Mouse (Mus musculus) limb, embryonic 10.5 days (tissue): Measurements from ENCODE around the gene Tbc1d20. TPM values are rescaled to one million over a fixed set of nuclear protein-coding genes. Genes with fewer than 3 reads are reported as not detected.
"Not testable (repeated sequence)": the region's sequence is repeated elsewhere in the genome, so short reads cannot be mapped to it uniquely, and the experiment has no call there.

Experiments used
- DNase-seq: peaks from one replicate; pipeline ENCODE4 v3.0.0-alpha.2; 2017; ENCODE audit warnings: low spot score
- H3K27ac ChIP-seq: fragments of 300-500 bp; sonication (generic); 2 replicates; pipeline ENCODE4 v1.5.1; 2016; ENCODE audit warnings: mild to moderate bottlenecking
- H3K27me3 ChIP-seq: fragments of 300-500 bp; sonication (generic); 2 replicates; pipeline ENCODE4 v1.6.1; 2016; ENCODE audit warnings: low read depth, mild to moderate bottlenecking; ENCODE audit not compliant: poor library complexity, severe bottlenecking
- H3K36me3 ChIP-seq: fragments of 300-500 bp; sonication (generic); 2 replicates; pipeline ENCODE4 v1.6.1; 2016; ENCODE audit warnings: mild to moderate bottlenecking, moderate library complexity
- H3K4me1 ChIP-seq: fragments of 300-500 bp; sonication (generic); 2 replicates; pipeline ENCODE4 v1.6.1; 2016
- H3K4me3 ChIP-seq: fragments of 300-500 bp; sonication (generic); 2 replicates; pipeline ENCODE4 v1.5.1; 2016; ENCODE audit warnings: mild to moderate bottlenecking, moderate library complexity
- H3K9me3 ChIP-seq: fragments of 300-500 bp; sonication (generic); replicated peaks from 2 replicates; pipeline ENCODE4 v1.6.1; 2016; ENCODE audit warnings: mild to moderate bottlenecking
- WGBS: fragments of 180-500 bp; shearing (Covaris S2); methylation state at CpG from one replicate; pipeline ENCODE4 v1.1.7; 2016; 5-methylcytosine and 5-hydroxymethylcytosine counted together
- polyA plus RNA-seq: library from polyadenylated mRNA; unstranded; fragments of >200 nt; fragmentation: Nextera tagmentation; extraction: Ambion mirVana; gene quantifications from 2 replicates; pipeline ENCODE4 v1.2.1, GENCODE M21; 2016

Gene Tbc1d20
- 31.2 and 37.1 TPM in 2 replicates for polyA plus RNA-seq

DNA sequence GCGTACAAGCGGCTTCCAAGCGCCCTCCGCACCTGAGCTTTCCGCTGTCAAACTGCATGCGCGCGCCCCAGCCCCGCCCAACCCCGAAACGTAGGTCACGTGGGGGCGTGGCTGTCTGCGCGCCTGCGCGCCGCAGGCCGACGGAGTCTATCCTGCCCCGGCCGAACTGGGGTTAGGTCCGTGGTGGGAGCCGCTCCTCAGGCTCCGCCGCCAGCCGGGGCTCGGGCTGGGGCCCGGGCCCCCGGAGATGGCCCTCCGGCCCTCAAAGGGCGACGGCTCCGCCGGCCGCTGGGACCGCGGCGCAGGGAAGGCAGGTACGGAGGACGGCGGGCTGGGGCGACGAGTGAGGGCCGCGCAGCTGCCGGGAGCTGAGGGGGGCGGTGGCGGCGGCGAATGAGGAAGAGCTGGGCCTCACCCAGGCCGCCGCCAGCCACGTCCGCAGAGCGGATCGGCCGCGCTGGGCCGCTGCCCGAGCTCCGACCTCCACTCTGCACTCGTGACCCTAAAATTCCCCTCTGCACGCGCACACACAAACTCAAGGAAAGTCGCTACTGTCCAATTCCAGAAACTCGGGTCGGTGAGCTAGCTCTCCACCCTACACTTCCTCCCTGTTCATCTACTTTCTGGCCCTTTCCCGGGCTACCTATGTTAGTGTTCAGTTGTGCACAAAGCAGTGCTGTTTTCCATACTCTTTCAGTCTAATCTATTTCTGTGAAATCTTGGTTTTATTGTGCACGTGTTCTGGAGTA is at the start of gene Tbc1d20:
Gene Tbc1d20 (plus strand): TSS at position 102 of the 749 bp plus-strand sequence.
- no peaks in the 10 kb centered on the region for H3K9me3 ChIP-seq
- H3K27ac ChIP-seq = peak within 1 kb of the TSS; percentile 94
- peak; percentile 92 for DNase-seq
- no peaks in the 10 kb centered on the region for H3K27me3 ChIP-seq
- H3K4me3 ChIP-seq = peak within 1 kb of the TSS; percentile 97
- under 1% methylated on average over 70 of the region's 70 CpGs for WGBS
- H3K36me3 ChIP-seq = peaks cover 6% of the 10 kb centered on the region; the same call in 1 of the 2 replicates
- H3K4me1 ChIP-seq = peaks cover 21% of the 10 kb centered on the region

DNA sequence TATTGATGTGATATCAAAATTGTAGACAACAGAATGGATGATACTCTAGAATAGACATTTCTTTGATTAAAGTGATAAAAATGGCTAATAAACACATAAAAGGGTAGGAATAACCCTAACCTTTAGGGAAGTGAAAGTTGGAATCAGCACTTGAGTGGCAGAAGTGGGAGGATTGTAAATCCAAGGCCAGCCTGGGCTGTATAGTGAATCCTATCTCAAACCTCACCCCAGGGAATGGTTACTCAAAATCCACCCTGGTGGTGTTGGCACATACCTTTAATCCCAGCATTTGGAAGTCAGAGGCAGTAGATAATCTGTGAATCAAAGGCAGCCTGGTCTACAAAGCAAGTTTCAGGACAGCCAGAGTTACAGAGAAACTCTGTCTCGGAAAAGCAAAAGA is 46.4 kb upstream of the Tbc1d20 start:
- WGBS = 94% methylated on average over 1 of the region's 1 CpGs
- DNase-seq = no peak
- no peaks in the 10 kb centered on the region for H3K27me3 ChIP-seq
- no peak overlapping the region for H3K27ac ChIP-seq
- no peak overlapping the region for H3K4me3 ChIP-seq
- peaks cover 43% of the 10 kb centered on the region for H3K36me3 ChIP-seq
- H3K4me1 ChIP-seq = no peaks in the 10 kb centered on the region
- H3K9me3 ChIP-seq = no peaks in the 10 kb centered on the region

DNA sequence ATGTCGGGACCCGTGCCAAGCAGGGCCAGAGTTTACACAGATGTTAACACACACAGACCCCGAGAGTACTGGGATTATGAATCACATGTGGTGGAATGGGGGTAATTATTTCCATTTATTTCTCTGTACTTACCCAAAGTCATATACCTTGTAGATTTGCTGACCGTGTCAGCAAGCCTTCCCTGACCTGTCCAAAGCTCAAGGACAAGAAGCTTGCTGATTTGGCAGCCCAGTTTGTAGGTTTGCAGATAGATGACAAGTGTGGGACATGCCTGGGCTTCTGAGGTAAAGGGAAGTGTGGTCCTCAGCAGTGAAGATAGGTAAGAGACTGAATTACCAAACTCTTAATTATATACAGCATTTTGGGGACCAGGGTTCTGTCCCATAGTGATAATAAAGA is 43.1 kb upstream of the Tbc1d20 start:
- no peak for DNase-seq
- Histone ChIP-seq H3K4me3 (no peak overlapping the region), H3K27ac (no peak overlapping the region), H3K4me1 (no peaks in the 10 kb centered on the region), H3K36me3 (peaks cover 54% of the 10 kb centered on the region), H3K9me3 (no peaks in the 10 kb centered on the region), H3K27me3 (no peaks in the 10 kb centered on the region)
- WGBS = 84% methylated on average over 4 of the region's 4 CpGs

DNA sequence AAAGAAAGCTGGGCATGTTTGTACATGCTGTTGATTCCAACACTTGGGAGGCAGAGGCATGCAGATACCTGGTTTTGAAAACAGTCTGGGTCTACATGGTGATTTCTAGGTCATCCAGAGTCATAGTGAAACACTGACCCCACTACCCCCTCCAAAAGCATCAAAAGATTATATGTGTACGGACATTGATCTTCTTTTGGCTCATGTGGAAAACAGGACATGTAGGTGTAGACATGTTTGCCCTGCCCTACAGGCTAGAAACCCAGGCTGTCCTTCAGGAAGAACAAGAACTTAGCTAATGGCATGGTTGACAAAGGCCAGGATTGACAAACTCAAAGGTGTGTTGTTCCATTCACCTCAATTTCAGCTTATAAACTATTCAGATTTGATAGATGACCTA is 33.9 kb upstream of the Tbc1d20 start:
- no peak for DNase-seq
- H3K27me3 ChIP-seq = no peaks in the 10 kb centered on the region
- H3K36me3 ChIP-seq = peaks cover 85% of the 10 kb centered on the region
- WGBS = 95% methylated on average over 1 of the region's 1 CpGs
- H3K4me1 ChIP-seq = no peaks in the 10 kb centered on the region
- H3K27ac ChIP-seq = no peak overlapping the region
- no peaks in the 10 kb centered on the region for H3K9me3 ChIP-seq
- no peak overlapping the region for H3K4me3 ChIP-seq

DNA sequence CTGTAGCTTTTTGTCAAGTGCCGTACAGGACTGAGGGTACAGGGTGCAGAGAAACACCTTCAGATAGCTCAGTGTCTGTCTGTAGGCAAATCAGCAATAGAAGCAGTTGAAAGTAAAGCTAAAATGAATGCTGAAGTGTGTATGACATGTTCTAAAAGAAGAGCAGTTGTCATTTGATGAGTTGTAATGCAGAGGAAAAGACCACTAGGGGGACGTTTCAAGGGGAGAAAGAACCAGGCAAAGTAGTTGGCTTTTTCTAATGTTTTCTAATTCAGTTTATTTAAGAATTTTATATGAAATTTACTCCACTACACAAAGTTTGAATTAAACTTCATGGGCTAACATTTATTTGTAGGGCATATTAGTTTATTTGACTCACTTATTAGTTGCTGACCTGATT is 20.0 kb upstream of the Tbc1d20 start:
- H3K4me1 ChIP-seq = no peaks in the 10 kb centered on the region
- DNase-seq = no peak
- H3K27ac ChIP-seq = no peak overlapping the region
- H3K4me3 ChIP-seq = no peak overlapping the region
- H3K36me3 ChIP-seq = peaks cover 89% of the 10 kb centered on the region
- no peaks in the 10 kb centered on the region for H3K27me3 ChIP-seq
- 84% methylated on average over 2 of the region's 2 CpGs for WGBS
- no peaks in the 10 kb centered on the region for H3K9me3 ChIP-seq

DNA sequence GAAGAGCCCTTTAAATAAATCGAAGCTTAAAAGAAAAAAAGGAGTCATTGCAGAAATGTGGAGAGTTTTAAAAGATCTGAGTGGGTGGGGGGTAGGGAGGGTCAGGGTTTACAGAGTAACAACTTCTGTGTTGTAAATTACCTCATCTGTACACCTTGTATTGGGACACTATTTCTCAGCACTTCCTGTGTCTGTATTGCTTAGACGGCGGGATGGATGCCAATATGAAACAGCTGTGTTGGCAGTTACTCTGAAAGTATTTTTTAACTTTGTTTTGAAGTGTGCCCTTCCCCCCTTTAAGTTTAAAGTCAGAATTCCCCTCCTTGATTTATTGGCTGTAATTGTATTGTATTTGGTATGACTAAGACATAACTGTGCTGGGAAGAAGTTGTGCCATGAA is 12.2 kb upstream of the Tbc1d20 start:
- no peaks in the 10 kb centered on the region for H3K4me1 ChIP-seq
- WGBS = 86% methylated on average over 3 of the region's 3 CpGs
- H3K9me3 ChIP-seq = no peaks in the 10 kb centered on the region
- no peaks in the 10 kb centered on the region for H3K27me3 ChIP-seq
- H3K36me3 ChIP-seq = peaks cover 85% of the 10 kb centered on the region
- DNase-seq = no peak
- H3K27ac ChIP-seq = no peak overlapping the region
- H3K4me3 ChIP-seq = no peak overlapping the region

DNA sequence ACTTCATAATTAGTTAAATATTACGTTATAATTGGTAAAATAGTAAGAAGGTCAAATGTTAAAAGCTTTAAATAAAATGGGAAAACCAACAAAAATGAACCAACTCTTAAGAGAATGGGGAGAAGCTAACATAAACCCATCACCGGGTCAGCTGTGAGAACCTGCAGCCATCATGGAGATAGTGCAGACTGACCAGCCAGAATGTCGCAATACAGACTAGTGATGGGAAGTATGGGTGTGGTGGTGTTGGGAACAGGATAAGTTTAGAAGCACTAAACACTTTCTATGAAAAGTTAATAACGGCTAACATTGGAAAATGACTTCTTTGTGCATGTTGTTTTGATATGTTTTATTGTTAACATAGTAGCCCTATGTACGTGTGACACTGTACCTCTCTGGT is 6.1 kb upstream of the Tbc1d20 start:
- DNase-seq = no peak
- Histone ChIP-seq H3K36me3 (peaks cover 52% of the 10 kb centered on the region), H3K4me3 (no peak overlapping the region), H3K4me1 (no peaks in the 10 kb centered on the region), H3K27ac (no peak overlapping the region), H3K27me3 (no peaks in the 10 kb centered on the region), H3K9me3 (no peaks in the 10 kb centered on the region)
- 92% methylated on average over 5 of the region's 5 CpGs for WGBS

DNA sequence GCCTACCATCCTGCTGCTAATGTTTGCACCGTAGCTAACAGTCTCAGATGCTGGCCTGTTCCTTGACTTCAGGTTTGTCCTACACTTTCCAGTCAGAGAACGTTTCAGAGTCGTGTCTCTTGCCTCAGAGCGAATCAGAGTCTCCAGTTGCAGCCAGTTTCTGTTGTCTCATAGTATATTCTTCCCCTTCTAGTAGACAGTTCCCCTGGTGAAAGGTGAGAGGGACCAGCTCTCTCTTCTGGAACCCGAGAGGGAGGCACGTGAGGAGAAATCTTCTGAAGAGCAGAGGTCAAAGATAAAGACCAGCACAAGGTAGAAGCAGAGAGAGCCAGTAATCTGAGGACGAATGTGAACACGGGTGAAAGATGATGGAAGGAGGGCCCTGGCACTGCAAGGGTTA is 5.6 kb upstream of the Tbc1d20 start:
- no peak overlapping the region for H3K27ac ChIP-seq
- no peaks in the 10 kb centered on the region for H3K27me3 ChIP-seq
- peaks cover 47% of the 10 kb centered on the region for H3K36me3 ChIP-seq
- DNase-seq = no peak
- WGBS = 81% methylated on average over 8 of the region's 8 CpGs
- H3K9me3 ChIP-seq = no peaks in the 10 kb centered on the region
- no peak overlapping the region for H3K4me3 ChIP-seq
- H3K4me1 ChIP-seq = peaks cover 1% of the 10 kb centered on the region; the same call in 1 of the 2 replicates

DNA sequence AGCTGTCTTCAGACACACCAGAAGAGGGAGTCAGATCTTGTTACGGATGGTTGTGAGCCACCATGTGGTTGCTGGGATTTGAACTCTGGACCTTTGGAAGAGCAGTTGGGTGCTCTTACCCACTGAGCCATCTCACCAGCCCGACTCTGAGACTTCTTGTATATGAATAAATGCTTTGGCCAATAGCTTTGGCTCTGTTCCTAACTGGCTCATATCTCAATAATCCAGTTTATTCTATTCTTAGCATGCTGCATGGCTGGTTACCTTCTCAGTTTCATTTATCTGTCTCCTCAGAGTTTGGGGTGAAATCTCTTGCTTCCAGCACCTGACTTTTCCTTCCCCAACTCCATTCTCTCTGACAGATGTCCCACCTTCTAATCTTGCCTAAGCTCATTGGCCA is 4.0 kb upstream of the Tbc1d20 start:
- DNase-seq, H3K4me1 ChIP-seq, H3K9me3 ChIP-seq, H3K27ac ChIP-seq, H3K4me3 ChIP-seq, H3K27me3 ChIP-seq: not testable (repeated sequence)
- peaks cover 31% of the 10 kb centered on the region for H3K36me3 ChIP-seq
- 94% methylated on average over 2 of the region's 2 CpGs for WGBS

DNA sequence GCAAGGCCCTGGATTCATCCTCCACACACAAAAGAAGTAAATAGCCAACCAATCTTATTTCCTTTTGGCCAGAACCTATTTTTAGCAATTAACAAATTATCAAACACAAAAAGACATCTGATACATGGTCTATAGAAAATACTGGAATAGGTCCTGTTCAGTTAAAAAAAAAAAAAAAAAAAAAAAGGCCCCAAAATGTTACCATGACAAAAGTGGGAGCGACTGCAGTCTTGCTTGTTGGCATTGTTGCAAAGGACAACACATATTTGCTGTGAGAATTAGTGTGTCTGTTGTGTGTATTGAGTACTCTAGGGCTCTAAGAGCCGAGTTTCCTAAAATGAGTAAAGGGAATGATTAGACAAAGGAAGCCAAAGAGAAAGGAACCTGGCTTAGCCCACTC is 1.2 kb upstream of the Tbc1d20 start:
- Histone ChIP-seq H3K4me3 (no peak overlapping the region), H3K27ac (no peak overlapping the region), H3K9me3 (no peaks in the 10 kb centered on the region), H3K4me1 (peaks cover 21% of the 10 kb centered on the region), H3K27me3 (no peaks in the 10 kb centered on the region), H3K36me3 (peaks cover 12% of the 10 kb centered on the region)
- DNase-seq = no peak
- WGBS = 77% methylated on average over 2 of the region's 2 CpGs

DNA sequence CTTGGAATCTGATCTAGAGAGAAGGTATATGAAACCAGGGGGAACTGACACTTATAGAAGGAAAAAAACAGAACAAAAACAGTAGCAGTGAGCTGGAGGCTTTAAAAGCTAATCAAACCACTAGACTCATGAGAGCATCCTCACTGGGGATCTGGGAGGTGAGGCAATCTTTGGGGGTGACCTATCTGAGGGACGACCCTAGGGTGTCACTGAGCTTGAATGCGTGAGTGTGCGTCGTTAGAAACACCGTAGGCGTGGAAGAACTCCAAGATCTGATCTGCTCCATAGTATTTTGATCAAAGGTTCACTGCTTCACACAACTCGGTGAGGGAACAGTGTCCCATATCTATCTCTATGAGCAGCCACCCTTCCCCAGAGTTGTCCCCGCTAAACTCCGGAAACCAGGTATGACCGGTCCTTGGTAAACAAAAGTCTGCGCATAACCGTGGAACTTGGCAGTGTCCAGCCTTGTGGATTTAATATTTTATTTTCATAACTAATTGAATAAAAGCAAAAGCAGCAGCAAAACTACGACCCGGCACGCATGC is 375 bp upstream of the Tbc1d20 start:
- DNase-seq = no peak
- Histone ChIP-seq H3K4me1 (peaks cover 21% of the 10 kb centered on the region), H3K4me3 (peak overlapping the region; percentile 97), H3K9me3 (no peaks in the 10 kb centered on the region), H3K36me3 (peaks cover 7% of the 10 kb centered on the region), H3K27me3 (no peaks in the 10 kb centered on the region), H3K27ac (no peak overlapping the region; the same call in 1 of the 2 replicates)
- WGBS = 1% methylated on average over 15 of the region's 15 CpGs

DNA sequence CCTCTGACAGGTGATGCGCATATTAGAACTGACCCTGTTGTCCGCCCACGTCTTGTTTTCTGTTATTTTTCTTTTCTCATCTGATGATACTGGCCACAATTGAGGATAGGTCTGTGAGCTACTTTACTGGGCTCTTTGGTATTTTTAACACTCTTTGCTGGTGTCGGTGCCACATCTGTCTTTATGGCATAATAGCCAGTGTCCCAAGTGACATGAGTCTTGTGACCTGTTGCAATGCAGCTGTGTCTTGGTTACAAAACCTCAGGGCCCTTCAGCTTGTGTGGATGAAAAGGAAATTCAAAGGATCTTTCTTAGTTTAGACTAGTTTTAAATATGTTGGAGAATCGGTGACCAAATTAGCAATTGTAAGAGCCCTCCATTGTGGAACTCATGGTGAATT is 913 bp downstream of the Tbc1d20 start:
- H3K4me3 ChIP-seq = peak overlapping the region; percentile 97
- no peaks in the 10 kb centered on the region for H3K27me3 ChIP-seq
- H3K36me3 ChIP-seq = peaks cover 6% of the 10 kb centered on the region; the same call in 1 of the 2 replicates
- no peaks in the 10 kb centered on the region for H3K9me3 ChIP-seq
- WGBS = 47% methylated on average over 5 of the region's 5 CpGs
- H3K4me1 ChIP-seq = peaks cover 21% of the 10 kb centered on the region
- 0 out of 2 replicates have a peak overlapping the region, but pooled peaks have one; percentile 94 for H3K27ac ChIP-seq
- DNase-seq = no peak

DNA sequence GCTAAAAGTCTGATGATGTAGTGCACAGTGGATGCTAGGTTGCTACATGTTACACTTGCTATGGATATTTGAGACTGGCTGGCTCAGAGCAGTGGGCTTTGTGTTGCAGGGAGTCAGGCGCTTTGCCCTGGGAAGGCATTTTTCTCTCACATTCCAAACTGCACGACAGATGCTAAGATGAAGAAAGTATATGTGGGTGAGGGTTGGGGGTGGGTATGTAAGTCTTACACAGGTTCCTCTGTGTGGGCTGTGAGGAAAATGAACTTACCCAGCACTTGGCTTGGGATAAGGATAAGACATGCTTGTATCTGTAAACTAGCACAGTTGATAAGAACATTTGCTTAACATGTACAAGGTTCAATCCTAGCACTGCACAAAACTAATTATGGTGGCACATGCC is 9.2 kb downstream of the Tbc1d20 start:
- no peak overlapping the region for H3K27ac ChIP-seq
- WGBS = 86% methylated on average over 2 of the region's 2 CpGs
- H3K36me3 ChIP-seq = peaks cover 66% of the 10 kb centered on the region

More for the DNA sequence above, 9.2 kb downstream of the Tbc1d20 start:
- peaks cover 6% of the 10 kb centered on the region; the same call in 1 of the 2 replicates for H3K4me1 ChIP-seq
- H3K27me3 ChIP-seq = no peaks in the 10 kb centered on the region
- DNase-seq = no peak
- H3K9me3 ChIP-seq = no peaks in the 10 kb centered on the region
- H3K4me3 ChIP-seq = no peak overlapping the region
